Mouse (Mus musculus): ENCODE measurements around the gene Anxa7. TPM values are rescaled to one million over a fixed set of nuclear protein-coding genes. Genes with fewer than 3 reads are reported as not detected.

Anxa7 gene
- polyA plus RNA-seq, 1 experiment from 2014 or later, result 44.7 TPM

DNA sequence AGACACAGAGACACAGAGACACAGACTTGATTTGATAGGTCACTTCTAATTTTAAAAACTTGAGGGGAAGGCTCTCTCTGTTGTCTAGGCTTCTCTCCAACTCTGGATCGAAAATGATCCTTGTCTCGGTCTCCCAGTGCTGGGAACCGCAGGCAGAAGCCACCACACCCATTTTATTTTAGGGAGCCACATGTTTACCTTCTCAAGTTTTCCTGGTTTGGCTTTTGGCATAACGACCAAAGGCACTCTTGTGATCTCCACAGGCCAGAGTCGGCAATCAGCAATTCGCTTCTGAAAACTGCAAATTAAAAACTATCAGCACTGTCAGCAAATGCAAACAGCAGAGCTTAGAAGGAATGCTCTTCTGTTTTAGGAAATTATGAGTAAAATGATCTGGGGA lies 48.2 kb downstream of the Anxa7 start:
- Histone ChIP-seq H3K36me3 (no peaks in the 10 kb centered on the region), H3K4me1 (no peaks in the 10 kb centered on the region), H3K4me3 (no peak overlapping the region), H3K9ac (no peak overlapping the region), H3K4me2 (no peak overlapping the region), H3K9me3 (no peaks in the 10 kb centered on the region), H3K27ac (no peak overlapping the region), H3K27me3 (no peaks in the 10 kb centered on the region)
- WGBS, result 63% methylated on average over 6 of the region's 6 CpGs
- ATAC-seq (ENCODE audit: borderline replicate concordance, extremely low read depth, low FRiP score, low TSS enrichment), result no peak

GRCm38 (mm10) chr14:20429833-20430232 lies 50.1 kb downstream of the Anxa7 start:
- H3K9ac ChIP-seq, result no peak overlapping the region
- no peaks in the 10 kb centered on the region for H3K27me3 ChIP-seq
- 40% methylated on average over 1 of the region's 1 CpGs for WGBS

GRCm38 (mm10) chr14:20428593-20428992 lies 51.3 kb downstream of the Anxa7 start:
- no peaks in the 10 kb centered on the region for H3K36me3 ChIP-seq
- no peak overlapping the region for H3K9ac ChIP-seq
- H3K27ac ChIP-seq, result no peak overlapping the region
- H3K4me3 ChIP-seq, result no peak overlapping the region
- no peak for ATAC-seq (ENCODE audit: borderline replicate concordance, extremely low read depth, low FRiP score, low TSS enrichment)
- H3K9me3 ChIP-seq, result no peaks in the 10 kb centered on the region
- H3K4me2 ChIP-seq, result no peak overlapping the region
- H3K27me3 ChIP-seq, result no peaks in the 10 kb centered on the region
- no peaks in the 10 kb centered on the region for H3K4me1 ChIP-seq
- WGBS, result 23% methylated on average over 1 of the region's 1 CpGs

More at GRCm38 (mm10) chr14:20429833-20430232, 50.1 kb downstream of the Anxa7 start:
- no peak for ATAC-seq (ENCODE audit: borderline replicate concordance, extremely low read depth, low FRiP score, low TSS enrichment)
- Histone ChIP-seq H3K4me1 (no peaks in the 10 kb centered on the region), H3K4me2 (no peak overlapping the region), H3K9me3 (no peaks in the 10 kb centered on the region), H3K4me3 (no peak overlapping the region), H3K27ac (no peak overlapping the region), H3K36me3 (no peaks in the 10 kb centered on the region)

DNA sequence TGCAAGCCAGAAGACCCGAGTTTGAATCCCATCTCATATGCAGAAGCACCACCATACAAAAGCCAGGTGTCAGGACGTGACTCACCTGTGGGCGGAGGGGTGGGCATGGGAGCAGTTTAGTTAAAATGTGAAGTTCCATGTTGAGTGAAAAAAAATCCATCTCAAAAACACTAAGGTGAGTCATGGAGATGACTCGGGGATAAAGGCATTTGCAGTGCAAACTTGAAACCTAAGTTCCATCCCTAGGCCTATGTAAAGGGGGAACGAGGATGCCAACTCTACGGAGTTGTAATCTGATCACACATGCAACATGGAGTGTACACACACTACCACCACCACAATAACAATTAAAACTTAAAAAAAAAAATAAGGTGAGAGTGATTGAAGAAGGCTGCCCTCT lies 56.9 kb downstream of the Anxa7 start:
- Histone ChIP-seq H3K9me3 (no peaks in the 10 kb centered on the region), H3K27ac (no peak overlapping the region), H3K27me3 (no peaks in the 10 kb centered on the region), H3K4me3 (no peak overlapping the region), H3K4me1 (no peaks in the 10 kb centered on the region), H3K9ac (no peak overlapping the region), H3K4me2 (no peak overlapping the region), H3K36me3 (no peaks in the 10 kb centered on the region)
- 80% methylated on average over 6 of the region's 6 CpGs for WGBS
- ATAC-seq (ENCODE audit: borderline replicate concordance, extremely low read depth, low FRiP score, low TSS enrichment), result no peak

DNA sequence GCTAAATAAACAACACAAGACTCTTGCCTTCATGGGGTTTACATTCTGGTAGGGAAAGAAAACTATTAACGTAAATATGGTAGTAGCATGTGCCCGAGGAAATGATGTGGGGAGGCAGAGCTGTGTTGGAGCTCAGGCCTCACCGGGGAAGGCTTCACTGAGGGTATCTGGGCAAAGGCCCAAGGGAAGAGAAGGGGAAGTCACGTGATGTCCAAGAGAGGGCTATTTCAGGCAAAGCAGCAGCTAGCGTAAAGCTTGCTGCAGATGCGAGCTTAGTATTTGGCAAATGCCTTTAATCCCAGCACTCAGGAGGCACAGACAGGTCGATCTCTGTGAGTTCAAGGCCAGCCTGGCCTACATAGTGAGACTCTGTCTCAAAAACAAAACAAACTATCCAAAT lies 57.7 kb downstream of the Anxa7 start:
- Histone ChIP-seq H3K9ac (no peak overlapping the region), H3K4me3 (no peak overlapping the region), H3K4me1 (no peaks in the 10 kb centered on the region), H3K27me3 (no peaks in the 10 kb centered on the region), H3K9me3 (no peaks in the 10 kb centered on the region), H3K27ac (no peak overlapping the region), H3K36me3 (no peaks in the 10 kb centered on the region), H3K4me2 (no peak overlapping the region)
- no peak for ATAC-seq (ENCODE audit: borderline replicate concordance, extremely low read depth, low FRiP score, low TSS enrichment)
- 62% methylated on average over 7 of the region's 7 CpGs for WGBS

Other genes with a start within 250 kb of the Anxa7 start
- 1.3 and 3.0 TPM in 2 replicates for gene Kcnk16, start 210.9 kb downstream of the Anxa7 start, polyA plus RNA-seq (2015; fragmentation: Nextera tagmentation; extraction: Ambion mirVana)
- 15.0 and 21.2 TPM in 2 replicates for gene Nudt13, start 185.4 kb downstream of the Anxa7 start, polyA plus RNA-seq (2015; fragmentation: Nextera tagmentation; extraction: Ambion mirVana)
- 49.1 and 50.0 TPM in 2 replicates for gene Ecd, start 132.0 kb downstream of the Anxa7 start, polyA plus RNA-seq (2015; fragmentation: Nextera tagmentation; extraction: Ambion mirVana)
- gene Fam149b, start 132.0 kb downstream of the Anxa7 start, polyA plus RNA-seq (2015; fragmentation: Nextera tagmentation; extraction: Ambion mirVana), result 32.4 and 35.8 TPM in 2 replicates
- gene Dnajc9, start 91.2 kb downstream of the Anxa7 start, polyA plus RNA-seq (2015; fragmentation: Nextera tagmentation; extraction: Ambion mirVana), result 190 and 191 TPM in 2 replicates
- 90.3 and 93.7 TPM in 2 replicates for gene Mrps16, start 86.5 kb downstream of the Anxa7 start, polyA plus RNA-seq (2015; fragmentation: Nextera tagmentation; extraction: Ambion mirVana)
- gene Cfap70, start 27.9 kb downstream of the Anxa7 start, polyA plus RNA-seq (2015; fragmentation: Nextera tagmentation; extraction: Ambion mirVana), result 1.5 and 1.7 TPM in 2 replicates
- gene Mss51, start 16.8 kb upstream of the Anxa7 start, polyA plus RNA-seq (2015; fragmentation: Nextera tagmentation; extraction: Ambion mirVana), result 0.50 and 0.82 TPM in 2 replicates
- 41.3 and 41.6 TPM in 2 replicates for gene Ppp3cb, start 66.4 kb upstream of the Anxa7 start, polyA plus RNA-seq (2015; fragmentation: Nextera tagmentation; extraction: Ambion mirVana)
- 7.0 and 7.6 TPM in 2 replicates for gene Usp54, start 160.9 kb upstream of the Anxa7 start, polyA plus RNA-seq (2015; fragmentation: Nextera tagmentation; extraction: Ambion mirVana)
- gene Myoz1, start 176.4 kb upstream of the Anxa7 start, polyA plus RNA-seq (2015; fragmentation: Nextera tagmentation; extraction: Ambion mirVana), result 0.37 and 0.82 TPM in 2 replicates
- gene Synpo2l, start 188.2 kb upstream of the Anxa7 start, polyA plus RNA-seq (2015; fragmentation: Nextera tagmentation; extraction: Ambion mirVana), result 3.8 and 5.8 TPM in 2 replicates
- 88.2 and 92.8 TPM in 2 replicates for gene Sec24c, start 194.2 kb upstream of the Anxa7 start, polyA plus RNA-seq (2015; fragmentation: Nextera tagmentation; extraction: Ambion mirVana)
- 33.6 and 34.0 TPM in 2 replicates for gene Fut11, start 214.8 kb upstream of the Anxa7 start, polyA plus RNA-seq (2015; fragmentation: Nextera tagmentation; extraction: Ambion mirVana)
- gene Chchd1, start 222.9 kb upstream of the Anxa7 start, polyA plus RNA-seq (2015; fragmentation: Nextera tagmentation; extraction: Ambion mirVana), result 189 and 191 TPM in 2 replicates
- 29.4 and 30.7 TPM in 2 replicates for gene Zswim8, start 227.4 kb upstream of the Anxa7 start, polyA plus RNA-seq (2015; fragmentation: Nextera tagmentation; extraction: Ambion mirVana)

Measured in lung, embryonic 15.5 days (tissue).